Mouse (Mus musculus): ENCODE results near the gene Crmp1. TPM values are rescaled to one million over a fixed set of nuclear protein-coding genes. Genes with fewer than 3 reads are reported as not detected.

Crmp1 gene
- under 1 TPM; 0.18 to 0.37 TPM for total RNA-seq (2023)

GRCm38 (mm10) chr5:37241651-37242151 lies at the start of gene Crmp1:
TSS of gene Crmp1 (plus strand) at chr5:37241940.

DNA sequence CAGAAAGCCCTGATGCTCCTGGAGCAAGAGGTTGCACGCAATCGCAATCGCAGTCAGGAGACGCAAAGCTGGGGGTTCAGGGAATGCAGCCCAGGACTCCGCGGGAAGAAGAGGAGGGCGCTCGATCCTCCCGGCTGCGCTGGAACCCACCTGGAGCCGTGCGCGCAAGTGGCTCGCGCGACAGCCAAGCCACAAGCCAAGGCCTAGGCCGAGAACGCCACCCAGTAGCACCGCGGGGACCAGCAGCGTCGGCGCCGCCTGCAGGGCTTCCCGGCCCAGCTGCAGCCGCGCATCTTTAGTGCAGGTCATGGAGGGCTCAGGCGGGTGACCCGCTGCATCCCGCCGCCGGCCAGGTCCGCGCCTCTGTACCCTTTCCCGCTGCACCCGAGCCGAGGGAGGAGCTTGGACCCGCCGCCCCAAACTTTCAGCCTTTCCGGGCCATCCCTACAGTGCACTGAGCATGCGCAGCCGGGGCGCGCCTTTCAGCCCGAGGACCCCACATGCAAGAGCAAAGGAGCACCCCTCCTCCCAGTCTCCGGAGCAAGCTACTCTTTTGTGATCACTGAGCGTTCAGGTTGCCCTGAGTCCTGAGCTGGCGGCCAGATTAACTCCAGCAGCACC lies 94.9 kb downstream of the Crmp1 start, which contains the start of gene Evc:
Gene Evc, minus strand, starts transcription at position 410 of the 621 bp plus-strand sequence.

GRCm38 (mm10) chr5:37338288-37338687 lies 96.5 kb downstream of the Crmp1 start, which contains the start of gene Evc2:
TSS of gene Evc2 (plus strand) at chr5:37338499.

Other genes starting within 250 kb of the Crmp1 start
- under 1 TPM; 0.09 to 0.16 TPM for gene Gm1043, start 156.6 kb upstream of the Crmp1 start, total RNA-seq (2023)
- under 1 TPM in 1 of 2 experiments, not detected in 1; 0.18 TPM for gene Evc, start 95.0 kb downstream of the Crmp1 start, total RNA-seq (2023)
- not detected for gene Evc2, start 96.6 kb downstream of the Crmp1 start, total RNA-seq (2023)

All from monocyte, adult 59 days (primary cell).